Mouse (Mus musculus): ENCODE results near the gene Mob3b.

DNA sequence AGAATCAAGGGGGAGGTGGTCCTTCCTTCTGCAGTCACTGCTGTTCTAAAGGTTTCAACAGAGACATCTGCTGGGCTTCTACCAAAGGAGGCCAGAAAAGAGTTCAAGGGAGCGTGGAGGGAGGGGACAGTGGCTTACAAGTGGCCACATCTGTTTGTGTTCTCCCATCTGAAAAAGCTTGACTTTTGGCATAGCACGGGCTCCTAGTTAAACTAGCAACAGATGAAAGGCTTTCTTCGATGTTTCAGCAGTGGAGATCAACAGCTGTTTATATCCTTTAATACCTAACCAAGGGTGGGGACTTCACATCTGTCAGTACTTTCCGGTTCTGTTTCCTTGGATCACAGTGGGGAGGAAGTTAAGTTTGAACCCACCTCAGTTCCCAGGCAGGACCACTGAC lies 88.5 kb downstream of the Mob3b start:
- TF ChIP-seq CTCF (IDR thresholded peaks at IDR 0.05; ENCODE audit: low read depth) (no peak), EP300 (IDR thresholded peaks at IDR 0.05; ENCODE audit: low read depth) (no peak)
